Mouse (Mus musculus) embryo, embryonic 11.5 days (tissue): ENCODE data around the gene Dpp4.

Experiments used
- DNase-seq: peaks from one replicate; pipeline ENCODE4 v3.0.0-alpha.2; 2012; ENCODE audit warnings: low read depth, low spot score

Dpp4 gene

GRCm38 (mm10) chr2:62362211-62362610, 49.8 kb downstream of the Dpp4 start:
- no peak for DNase-seq

DNA sequence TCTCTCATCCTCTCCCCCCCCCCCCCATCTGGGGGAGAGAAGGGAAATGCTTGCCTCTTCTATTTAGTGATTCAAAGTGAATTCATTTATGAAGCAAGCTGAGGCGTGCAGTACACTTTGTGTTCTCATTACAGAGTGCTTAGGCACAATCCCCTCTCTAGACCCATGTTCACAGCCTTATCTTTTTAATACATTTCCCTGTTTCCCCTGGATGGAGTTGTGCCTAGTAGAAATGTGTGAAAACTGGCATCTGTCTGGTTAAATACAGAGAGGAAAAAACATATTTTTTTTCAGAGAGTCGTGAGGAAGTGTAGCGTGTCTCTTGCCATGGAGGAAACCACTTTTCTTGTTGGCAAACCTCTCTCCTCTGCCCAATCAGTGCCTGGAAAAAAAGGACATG, 50.5 kb downstream of the Dpp4 start:
- DNase-seq: no peak

DNA sequence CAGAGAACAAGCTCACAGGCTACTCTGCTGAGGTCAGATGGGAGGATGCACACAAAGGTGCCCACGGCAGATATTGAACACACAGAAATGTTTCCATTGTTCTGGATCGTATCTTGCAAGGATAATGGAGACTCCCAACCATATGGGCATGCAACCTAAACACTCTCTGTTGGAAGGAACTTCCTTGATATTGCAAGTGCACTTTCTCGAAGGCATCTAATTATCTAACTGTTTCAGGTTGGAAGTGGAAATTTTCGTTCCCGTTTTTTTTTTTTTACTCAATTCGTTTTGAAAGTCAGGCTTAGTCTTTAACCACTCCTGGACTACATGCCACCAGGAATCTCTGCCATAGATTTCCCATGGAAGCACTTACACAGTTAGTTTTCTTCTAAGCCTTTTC, 51.2 kb downstream of the Dpp4 start:
- DNase-seq: no peak

DNA sequence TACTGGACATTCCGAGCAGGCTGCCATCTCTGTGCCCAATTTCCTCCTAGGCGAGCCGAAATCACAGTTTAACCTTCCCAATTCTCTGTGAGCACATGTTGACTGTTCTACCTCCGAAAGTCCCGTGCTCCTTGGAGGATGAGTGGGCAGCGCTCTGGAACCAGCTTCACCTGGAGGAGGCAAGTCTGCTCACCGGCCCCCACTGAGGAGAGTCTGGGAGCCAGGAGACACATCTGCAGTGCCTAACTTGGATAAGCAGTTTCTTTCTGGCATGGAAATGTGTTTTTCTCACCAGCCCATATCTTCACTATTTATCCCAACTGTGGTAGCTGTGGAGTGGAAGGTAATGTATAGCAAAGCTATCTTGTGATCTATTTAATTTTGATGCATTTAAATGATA, 54.8 kb downstream of the Dpp4 start:
- no peak for DNase-seq

DNA sequence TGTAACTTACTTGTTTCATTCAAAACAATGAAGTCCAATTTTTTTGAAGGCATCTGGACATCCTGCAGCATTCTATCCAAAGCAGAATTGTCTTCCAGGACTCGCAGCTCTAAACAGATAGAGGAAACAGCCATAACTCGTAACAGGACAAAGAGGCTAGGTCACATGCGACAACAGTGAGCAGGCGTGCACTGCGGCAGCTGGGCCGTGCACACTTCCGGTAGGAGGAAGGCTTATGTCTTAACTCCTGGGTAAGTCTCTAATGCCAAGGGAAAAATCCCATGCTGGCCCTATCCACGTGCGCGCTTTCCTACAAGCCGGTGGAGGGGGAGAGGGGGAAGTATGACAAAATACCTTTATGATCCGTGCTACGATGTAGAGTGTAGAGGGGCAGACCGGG, 55.4 kb downstream of the Dpp4 start:
- DNase-seq: no peak

DNA sequence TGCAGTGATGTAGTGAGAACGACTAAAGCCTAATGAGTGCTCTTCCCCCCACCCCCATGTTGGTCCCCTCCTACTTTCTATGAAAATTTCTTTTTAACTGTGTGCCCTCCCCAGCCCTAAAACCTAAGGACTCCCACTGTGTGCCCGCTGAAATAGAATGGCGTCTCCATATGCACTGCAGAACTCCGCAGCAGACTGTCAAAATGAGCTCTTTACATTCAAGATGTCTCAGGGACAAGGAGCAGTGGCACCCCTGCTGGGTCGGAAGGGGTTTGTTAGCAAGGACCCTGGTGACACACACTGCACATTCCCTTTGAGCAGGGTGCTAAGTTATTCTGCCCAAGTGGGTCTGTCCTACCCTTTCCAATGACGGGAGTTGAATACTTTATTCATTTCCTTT, 56.3 kb downstream of the Dpp4 start:
- DNase-seq: no peak

DNA sequence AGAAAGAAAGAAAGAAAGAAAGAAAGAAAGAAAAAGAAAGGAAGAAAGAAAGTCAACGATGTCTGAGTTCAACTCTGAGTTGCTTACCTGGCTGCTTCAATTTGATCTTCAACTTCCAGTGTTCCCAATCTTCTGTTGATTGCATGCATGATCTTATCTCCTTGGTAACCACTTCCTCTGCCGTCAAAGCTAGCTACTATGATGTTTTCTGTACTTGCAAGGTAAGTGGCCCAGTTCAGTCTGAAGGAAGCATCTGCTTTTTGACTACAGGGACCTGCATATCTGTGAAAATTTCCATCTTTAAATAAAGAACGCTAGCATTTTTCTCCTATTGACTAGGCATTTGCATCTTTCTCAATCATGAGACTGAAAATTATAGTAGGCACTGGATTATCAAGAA, 60.0 kb downstream of the Dpp4 start:
- no peak for DNase-seq

DNA sequence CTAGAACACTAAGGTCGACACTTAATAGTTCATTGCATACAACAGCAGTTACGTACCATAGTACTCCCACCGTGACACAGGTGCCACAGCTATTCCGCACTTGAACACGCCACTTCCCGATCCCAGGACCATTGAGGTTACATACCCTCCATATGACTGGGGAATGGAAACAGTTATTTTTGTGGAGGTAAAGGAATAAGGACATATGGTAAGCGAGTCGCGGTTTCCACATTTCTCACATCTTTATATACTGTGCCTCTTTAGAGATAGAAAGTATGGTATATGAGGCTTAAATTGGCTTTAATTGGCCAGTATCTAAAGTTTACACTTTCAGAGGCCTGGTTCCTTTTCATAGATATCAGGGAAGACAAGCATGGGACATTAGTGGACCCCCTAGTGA, 64.3 kb downstream of the Dpp4 start:
- DNase-seq: no peak

DNA sequence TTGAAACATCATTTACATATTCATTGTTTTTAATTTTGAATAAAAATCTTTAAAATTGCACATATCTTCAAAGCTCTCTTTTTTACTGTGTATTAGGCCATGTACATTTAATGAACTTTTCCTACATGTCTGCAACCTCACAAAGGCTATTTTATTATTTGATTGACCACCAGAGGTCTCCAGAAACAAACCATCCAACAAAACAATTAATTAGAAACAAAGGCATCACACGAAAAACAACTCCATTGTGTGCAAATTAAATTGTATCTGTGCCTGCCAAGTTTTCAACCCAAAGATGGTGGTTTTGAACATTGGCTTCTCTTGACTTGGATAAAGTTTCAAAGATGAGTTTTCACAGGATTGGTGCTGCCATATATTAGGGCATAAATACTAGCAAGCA, 65.3 kb downstream of the Dpp4 start:
- no peak for DNase-seq

- DNase-seq: no peak
Measured at GRCm38 (mm10) chr2:62344367-62344766, 67.7 kb downstream of the Dpp4 start.

GRCm38 (mm10) chr2:62341734-62342128, 70.3 kb downstream of the Dpp4 start:
- no peak for DNase-seq

DNA sequence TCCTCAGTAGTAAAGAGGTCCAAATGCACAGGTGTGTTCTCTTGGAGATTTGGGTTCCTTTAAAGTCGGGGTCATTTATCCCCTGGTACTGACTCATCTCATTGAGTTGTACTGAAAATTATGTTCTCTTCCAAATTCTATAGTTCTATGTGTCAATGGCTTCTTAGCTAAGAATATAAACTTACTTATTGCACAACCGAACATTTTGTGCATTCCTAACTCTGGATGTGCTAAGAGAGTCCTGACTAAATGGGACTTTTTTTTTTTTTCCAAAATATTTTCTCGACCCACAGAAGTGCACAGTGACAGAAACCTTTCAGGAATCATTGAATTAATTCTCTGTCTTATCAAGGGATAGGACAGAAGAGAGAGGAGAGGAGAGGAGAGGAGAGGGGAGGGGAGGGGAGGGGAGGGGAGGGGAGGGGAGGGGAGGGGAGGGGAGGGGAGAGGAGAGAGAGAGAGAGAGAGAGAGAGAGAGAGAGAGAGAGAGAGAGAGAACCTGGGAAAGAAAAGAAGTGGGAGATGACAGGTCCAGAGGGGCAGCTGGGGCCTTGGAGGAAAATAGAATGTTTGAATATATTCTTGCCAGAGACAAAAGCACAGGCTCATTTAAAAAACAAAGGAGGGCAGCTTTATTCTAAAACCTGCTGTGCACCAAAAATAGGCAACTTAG, 70.8 kb downstream of the Dpp4 start:
- no peak for DNase-seq

DNA sequence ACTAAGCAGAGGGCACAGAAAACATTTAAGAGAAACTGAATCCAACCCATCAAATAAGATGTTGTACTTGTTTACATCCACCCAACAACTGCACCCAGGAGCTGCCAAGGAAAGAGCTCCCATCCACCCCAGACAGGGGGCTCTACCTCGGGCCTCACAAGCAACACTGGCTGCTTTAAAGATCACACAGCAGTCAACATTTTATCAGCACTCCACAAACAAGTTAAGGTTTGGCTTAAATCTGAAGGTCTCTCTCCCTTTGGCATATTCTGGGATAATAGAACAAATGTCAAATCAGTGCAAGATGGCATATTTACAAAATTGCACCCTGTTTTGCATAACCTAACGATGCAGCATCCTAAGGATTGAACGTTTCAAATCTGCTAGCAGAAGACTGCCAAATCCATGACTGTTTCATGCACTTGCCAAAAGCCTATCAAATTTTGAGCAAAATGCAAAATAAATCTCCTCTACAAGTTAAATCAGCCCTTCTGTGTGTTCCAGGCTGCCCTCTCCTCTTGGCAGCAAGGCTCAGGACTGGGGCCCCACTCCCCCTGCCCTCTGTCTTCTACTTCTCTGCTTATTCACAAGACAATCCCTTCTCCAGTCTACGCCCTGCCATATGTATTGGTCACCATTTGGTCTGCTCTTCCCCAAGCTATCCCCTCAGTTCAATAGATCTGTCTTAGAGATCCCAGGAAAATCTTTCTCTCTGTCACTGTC, 72.6 kb downstream of the Dpp4 start:
- no peak for DNase-seq

DNA sequence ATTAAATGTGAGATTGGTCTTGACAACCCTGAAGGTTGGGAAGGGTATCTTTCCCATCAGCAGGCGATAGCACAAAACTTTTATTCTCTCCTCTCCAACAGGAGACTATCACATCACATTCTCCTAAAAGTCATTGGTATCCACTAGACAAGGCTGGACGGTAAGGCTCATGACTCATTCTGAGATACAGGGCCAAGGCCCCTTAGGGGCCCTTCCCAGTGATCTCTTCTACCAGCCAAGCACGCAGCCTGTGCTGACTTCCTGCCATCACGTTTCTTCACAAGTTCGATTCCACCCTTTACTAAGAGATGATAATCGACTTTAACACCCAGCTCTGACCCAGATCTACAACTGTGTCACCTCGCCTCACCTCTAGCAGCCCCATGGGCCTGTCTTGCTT, 74.9 kb downstream of the Dpp4 start:
- no peak for DNase-seq

DNA sequence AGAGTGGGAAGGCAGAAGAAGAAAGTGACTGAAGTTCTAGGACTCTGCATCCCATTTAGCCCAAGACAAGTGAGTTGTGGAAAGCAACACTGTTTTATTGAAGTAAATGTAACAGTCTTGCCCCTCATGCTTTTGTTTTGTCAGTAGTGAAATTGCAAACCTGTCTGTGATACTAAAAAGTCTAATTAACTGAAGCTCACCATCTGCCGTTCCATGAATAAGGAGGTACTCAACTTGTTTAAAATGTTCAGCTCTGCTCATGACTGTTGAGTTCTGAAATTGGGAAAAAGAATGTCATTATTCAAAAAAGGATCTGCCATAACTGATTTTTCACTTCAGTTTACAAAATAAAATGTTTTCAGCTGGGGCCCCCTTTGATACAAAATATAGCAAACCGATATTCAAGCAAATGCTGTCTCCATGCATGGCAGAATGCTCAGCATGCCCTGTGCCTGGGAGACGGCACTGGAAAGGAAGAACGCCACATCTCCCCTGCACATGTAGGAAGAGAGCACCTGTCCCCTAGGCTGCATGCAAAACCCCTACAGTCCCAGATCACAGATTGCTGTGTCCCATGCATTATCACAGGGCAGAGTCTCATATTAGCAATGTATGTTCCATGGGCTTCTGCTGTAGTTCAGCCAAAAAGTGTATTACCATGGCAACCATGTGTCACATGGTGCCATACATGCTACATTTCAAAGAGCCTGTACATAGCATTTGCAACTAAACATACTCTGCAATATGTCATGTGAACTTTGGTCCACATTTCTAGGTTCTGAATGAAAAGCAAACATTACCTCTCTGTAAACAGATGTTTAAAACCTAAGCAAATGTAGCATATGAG, 77.4 kb downstream of the Dpp4 start:
- DNase-seq: no peak

GRCm38 (mm10) chr2:62332465-62332864, 79.6 kb downstream of the Dpp4 start:
- DNase-seq: no peak

GRCm38 (mm10) chr2:62331913-62332312, 80.1 kb downstream of the Dpp4 start:
- no peak for DNase-seq

DNA sequence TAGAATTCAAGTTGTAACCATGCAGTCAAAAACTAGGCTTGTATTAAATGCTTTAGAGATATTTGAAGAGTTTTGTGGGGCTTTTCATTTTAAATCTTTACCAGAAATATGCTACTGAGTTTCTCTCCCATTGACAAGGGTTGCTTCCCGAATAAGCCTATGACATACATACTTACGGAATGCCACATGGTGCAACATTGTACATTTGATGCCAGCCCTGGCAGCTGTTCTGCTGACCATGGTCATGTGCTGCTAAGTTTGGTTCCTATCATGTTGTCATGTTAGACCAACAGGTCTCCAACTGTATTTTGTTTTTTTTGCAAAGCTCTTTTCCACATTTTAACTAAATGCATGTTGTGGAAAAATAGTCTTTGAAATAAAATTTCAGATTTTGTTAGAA, 86.6 kb downstream of the Dpp4 start:
- DNase-seq: no peak

GRCm38 (mm10) chr2:62323078-62323637, 88.9 kb downstream of the Dpp4 start:
- no peak for DNase-seq

DNA sequence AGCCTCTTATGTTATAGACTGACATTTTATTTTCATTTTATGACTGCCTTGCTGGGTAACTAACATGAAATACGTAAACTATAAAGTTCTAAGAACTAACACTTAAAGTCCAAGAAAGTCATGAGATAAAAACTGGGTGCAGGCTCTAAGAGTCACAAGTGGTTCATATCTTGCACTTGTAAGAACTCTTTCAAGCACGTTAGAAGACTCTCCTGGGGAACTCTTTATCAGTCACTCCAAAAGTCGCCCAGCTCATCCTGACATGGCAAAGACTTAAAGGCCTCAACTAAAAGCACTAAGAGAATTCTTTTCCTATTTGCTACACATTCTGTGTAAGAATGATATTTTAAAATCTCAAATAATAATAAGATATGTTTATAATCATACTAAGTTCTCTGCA, 92.5 kb downstream of the Dpp4 start:
- DNase-seq: no peak

DNA sequence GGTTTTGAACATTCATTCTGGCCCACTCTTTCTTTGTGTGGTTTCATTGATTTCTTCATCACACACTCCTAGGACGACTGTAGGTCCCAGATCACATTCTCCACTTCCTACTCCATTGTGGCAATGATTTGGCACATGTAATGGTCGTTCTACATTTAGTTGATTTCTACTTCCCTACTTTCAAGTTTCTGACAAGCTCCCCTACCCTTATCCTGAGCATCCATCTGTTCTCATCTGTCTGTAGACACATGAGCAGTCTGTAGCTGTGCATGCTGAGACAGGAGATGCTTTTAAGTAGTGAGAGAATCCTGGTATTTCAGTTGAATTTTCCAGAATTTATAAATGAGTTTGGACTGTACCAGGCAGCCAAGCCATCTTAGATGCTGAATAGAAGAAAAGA, 95.1 kb downstream of the Dpp4 start:
- DNase-seq: no peak

DNA sequence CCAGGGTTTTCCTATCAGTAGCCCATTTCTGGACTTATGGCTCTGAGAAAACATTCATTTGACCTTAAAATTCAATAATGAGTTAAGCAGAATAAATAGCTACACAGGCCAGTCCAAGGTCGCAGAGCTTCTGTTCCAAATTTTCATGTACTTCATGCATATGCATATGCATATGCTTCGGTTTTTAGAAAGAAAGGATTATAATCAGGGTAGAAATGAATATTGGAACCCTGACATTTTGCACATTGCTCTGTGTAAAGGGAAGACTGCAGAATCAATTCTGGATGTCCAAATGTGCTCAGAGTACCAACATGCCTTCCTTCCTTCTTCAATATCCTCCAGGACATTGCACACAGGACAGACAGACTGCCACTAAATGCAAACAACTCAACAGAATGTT, 104.6 kb downstream of the Dpp4 start:
- no peak for DNase-seq
